Mouse (Mus musculus): Measurements from ENCODE around the gene Sema3f.

The Sema3f gene

GRCm38 (mm10) chr9:107631861-107632260 lies 78.4 kb downstream of the Sema3f start:
- no peak for DNase-seq

Data from cerebellum, adult 8-10 months (tissue).